Mouse (Mus musculus) cerebellum, postnatal 10 days (tissue): Measurements from ENCODE around the gene Usp26.

ENCODE experiments used
- DNase-seq, 2 experiments: peaks; one replicate each; pipeline ENCODE4 v3.0.0; 2021; ENCODE audit warnings: mixed read lengths in 2 of 2

Usp26 gene

DNA sequence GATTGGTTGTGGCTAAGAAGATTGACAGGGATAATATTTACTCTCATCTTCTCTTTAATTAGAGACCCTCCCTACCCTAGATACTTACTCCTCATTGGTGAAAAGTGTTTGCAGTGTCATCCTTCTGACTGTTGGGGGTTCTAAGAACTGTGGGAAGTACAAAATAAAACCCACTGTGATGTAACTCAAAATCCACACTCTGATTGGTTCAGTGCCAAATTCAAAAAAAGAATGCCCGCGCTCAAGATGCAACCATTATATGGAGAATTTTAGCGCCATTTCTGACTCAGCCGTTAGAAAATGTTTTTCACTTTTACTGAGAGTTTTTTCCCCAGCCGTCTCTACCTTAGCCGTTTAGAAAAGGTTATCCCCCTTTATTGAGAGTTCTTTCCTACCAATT is at the start of gene Usp26:
Gene Usp26 (minus strand): TSS at position 101 of the 400 bp plus-strand sequence.
- no peak for DNase-seq

DNA sequence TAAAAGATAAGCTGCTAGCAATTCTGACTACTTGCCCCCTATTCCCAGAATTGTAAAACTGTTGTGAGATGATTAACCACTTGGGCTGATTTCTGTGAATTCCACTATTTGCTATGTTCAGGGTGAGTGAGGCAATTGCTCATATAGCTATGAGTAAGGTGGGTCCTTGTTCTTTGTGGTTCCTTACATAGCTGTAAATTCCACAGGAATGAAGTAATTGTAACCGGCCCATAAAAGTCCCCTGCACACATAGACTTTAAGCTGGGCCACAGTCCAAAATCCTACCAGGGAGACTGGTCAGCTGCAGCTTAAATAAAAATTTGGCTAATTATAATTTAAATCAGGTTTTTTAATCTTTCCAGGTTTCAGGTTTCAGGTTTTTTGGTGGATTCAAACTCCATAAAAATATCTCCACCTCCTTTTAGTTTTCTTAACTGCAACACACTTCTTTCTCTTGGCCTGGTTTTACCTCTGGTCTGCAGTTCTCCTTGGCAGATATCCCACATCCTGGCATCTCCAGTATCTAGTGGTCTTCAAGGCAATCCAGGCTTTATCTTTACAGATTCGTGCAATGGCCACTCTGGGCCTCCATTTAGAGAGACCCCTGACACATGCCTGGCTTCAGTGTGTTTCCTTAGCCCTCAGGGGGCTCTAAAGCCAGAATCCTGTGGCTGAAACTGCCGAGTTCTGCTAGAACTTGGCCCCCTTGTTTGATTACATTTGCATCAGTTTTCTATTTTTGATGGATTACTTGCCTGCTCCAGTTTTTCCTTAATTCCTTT is 13.6 kb upstream of the Usp26 start:
- peak; percentile 13 to 15 for DNase-seq

DNA sequence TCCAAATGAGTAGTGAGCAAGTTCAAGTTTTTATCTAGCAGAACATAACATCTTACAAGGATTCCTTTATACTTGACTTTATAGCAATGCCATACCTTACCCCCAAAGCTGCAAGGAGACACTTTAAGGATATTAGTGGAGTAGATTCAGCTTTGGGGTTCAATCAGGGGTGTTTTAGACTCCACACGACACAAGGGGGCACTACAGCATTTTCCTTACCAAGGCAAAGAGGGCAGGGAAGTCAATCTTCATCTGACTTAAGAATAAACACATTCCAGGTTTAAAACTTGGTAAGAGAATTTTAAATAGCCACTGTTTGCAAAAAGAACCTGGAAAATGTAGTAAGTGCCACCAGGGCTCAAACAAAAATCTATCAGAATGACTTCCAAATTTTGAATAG is 33.6 kb downstream of the Usp26 start:
- DNase-seq, result peak; percentile 47 to 50

DNA sequence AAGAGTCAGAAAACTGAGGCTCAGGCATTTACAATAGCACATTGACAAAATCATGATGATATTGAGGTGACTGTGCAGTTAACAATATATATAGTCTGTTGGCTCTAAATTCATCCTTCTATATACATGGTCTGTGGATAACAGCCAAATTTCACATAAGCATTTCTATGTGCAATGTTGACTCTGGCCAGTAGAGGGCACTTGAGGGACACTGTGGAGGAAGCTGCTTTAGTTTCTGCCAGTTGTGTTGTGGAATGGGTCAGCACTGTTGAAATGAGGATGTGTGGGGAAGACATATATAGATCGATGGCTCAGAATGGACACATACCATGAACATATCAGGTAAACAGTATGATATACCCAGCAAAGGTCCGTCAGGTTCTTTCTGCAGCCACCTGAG is 64.6 kb downstream of the Usp26 start:
- DNase-seq, result peak; percentile 72

DNA sequence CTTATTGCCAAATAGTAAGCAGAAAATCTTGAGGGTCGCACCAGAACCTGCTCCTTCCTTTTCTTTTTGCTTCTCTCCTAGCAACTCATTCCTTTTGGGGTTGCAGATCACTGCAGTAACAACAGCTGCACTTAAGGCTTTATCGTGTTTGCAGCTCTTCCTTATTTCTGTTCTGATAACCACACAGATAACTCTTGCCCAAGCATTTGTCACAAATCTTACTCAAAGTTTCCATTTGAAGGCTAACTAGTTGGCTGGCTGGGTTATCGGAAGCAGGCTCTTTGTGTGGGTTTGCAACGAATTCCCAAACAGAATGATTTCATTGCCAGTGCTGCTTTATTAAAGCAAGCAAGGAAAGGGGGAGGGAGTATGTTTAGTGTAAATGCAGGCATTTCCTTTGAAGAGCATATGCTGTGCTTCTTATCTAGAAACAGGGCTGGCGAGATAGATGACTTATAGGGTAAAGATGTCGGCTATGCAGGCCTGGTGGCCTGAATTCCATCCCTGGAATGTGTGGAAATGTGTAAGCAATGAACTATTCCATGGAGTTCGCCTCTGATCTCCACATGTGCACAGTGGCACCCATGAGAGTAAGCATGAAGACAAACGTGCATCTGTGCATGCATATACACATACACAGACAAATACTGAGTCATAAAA is 86.8 kb downstream of the Usp26 start:
- DNase-seq, result no peak

DNA sequence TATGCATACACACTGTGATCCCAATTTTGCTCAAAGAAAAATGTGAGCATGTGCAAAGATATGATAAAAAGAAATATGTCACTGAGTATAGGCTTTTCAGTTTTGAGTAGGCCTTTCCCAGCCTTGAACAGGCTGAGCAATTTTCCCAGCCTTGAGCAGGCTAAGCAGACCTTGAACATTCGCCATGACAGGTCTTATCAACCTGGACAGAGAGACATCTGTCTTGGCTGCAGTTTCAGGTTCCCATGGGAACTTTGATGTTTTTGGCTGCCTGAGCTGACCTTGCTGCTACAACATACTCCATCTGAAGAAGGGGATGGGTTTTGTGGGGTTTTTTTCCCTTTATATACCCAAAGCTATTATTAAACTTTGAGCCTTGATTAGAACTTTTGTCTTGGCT is 88.0 kb downstream of the Usp26 start:
- peak in 1 of 2 experiments; percentile 0 for DNase-seq
